Mouse (Mus musculus) liver, embryonic 16.5 days (tissue): ENCODE measurements at regions not wholly inside any gene's neighbourhood (a gene's known extent, or its start where the extent isn't known, plus 50 kb on each side); places are given as distances from the start of the nearest gene placed in this dataset.
"Not testable (repeated sequence)": the region's sequence is repeated elsewhere in the genome, so short reads cannot be mapped to it uniquely, and the experiment has no call there.

Experiments
- ATAC-seq: fragments of 200-750 bp; cut with Nextera tagmentation; 2 replicates; pipeline ENCODE4 v1.8.0; 2017; ENCODE audit warnings: low read depth, mild to moderate bottlenecking, moderate number of reproducible peaks, moderate library complexity
- H3K27ac ChIP-seq: fragments of 300-500 bp; sonication (generic); 2 replicates; pipeline ENCODE4 v1.5.1; 2014; ENCODE audit warnings: mild to moderate bottlenecking, low read length
- H3K27me3 ChIP-seq: fragments of 300-500 bp; sonication (generic); 2 replicates; pipeline ENCODE4 v1.6.1; 2014; ENCODE audit warnings: low read depth, low read length, mixed read lengths; ENCODE audit not compliant: control insufficient read depth, insufficient read depth
- H3K36me3 ChIP-seq: fragments of 300-500 bp; sonication (generic); 2 replicates; pipeline ENCODE4 v1.6.1; 2014; ENCODE audit warnings: mild to moderate bottlenecking; ENCODE audit not compliant: control insufficient read depth, insufficient read depth
- H3K4me1 ChIP-seq: fragments of 300-500 bp; sonication (generic); 2 replicates; pipeline ENCODE4 v1.6.1; 2014; ENCODE audit warnings: low read depth, low read length, mixed read lengths; ENCODE audit not compliant: control insufficient read depth
- H3K4me2 ChIP-seq: fragments of 300-500 bp; sonication (generic); 2 replicates; pipeline ENCODE4 v1.6.1; 2014; ENCODE audit warnings: low read depth, low read length, mixed read lengths
- H3K4me3 ChIP-seq: fragments of 300-500 bp; sonication (generic); 2 replicates; pipeline ENCODE4 v1.5.1; 2014; ENCODE audit warnings: low read depth, mild to moderate bottlenecking, low read length
- H3K9ac ChIP-seq: fragments of 300-500 bp; sonication (generic); 2 replicates; pipeline ENCODE4 v1.6.1; 2014; ENCODE audit warnings: low read depth, low read length
- H3K9me3 ChIP-seq: fragments of 300-500 bp; sonication (generic); replicated peaks from 2 replicates; pipeline ENCODE4 v1.6.1; 2016; ENCODE audit warnings: low read length; ENCODE audit not compliant: control insufficient read depth
- WGBS: fragments of 180-500 bp; shearing (Covaris S2); extraction: QIAGEN DNeasy Blood & Tissue Kit; methylation state at CpG from one replicate; pipeline ENCODE4 v1.1.7; 2014; ENCODE audit not compliant: insufficient replicate concordance; 5-methylcytosine and 5-hydroxymethylcytosine counted together

GRCm38 (mm10) chr12:29361236-29361635, 166.9 kb upstream of the Myt1l start:
- Histone ChIP-seq H3K9me3 (no peaks in the 10 kb centered on the region), H3K27me3 (no peaks in the 10 kb centered on the region), H3K4me1 (no peaks in the 10 kb centered on the region), H3K36me3 (no peaks in the 10 kb centered on the region), H3K27ac (no peak overlapping the region), H3K4me3 (no peak overlapping the region), H3K9ac (no peak overlapping the region), H3K4me2 (no peak overlapping the region)
- 59% methylated on average over 6 of the region's 6 CpGs for WGBS
- ATAC-seq = no peak

GRCm38 (mm10) chr12:29367741-29368106, 160.5 kb upstream of the Myt1l start:
- not testable (repeated sequence) for H3K27me3 ChIP-seq, H3K36me3 ChIP-seq, H3K4me2 ChIP-seq, ATAC-seq, H3K4me1 ChIP-seq, H3K4me3 ChIP-seq, H3K27ac ChIP-seq, H3K9ac ChIP-seq, H3K9me3 ChIP-seq
- WGBS = 31% methylated on average over 3 of the region's 3 CpGs

- H3K4me1 ChIP-seq = no peaks in the 10 kb centered on the region
- no peaks in the 10 kb centered on the region for H3K36me3 ChIP-seq
- H3K27ac ChIP-seq = no peak overlapping the region
- H3K4me2 ChIP-seq = no peak overlapping the region
- 28% methylated on average over 19 of the region's 19 CpGs for WGBS
- no peaks in the 10 kb centered on the region for H3K9me3 ChIP-seq
- H3K27me3 ChIP-seq = no peaks in the 10 kb centered on the region
- H3K9ac ChIP-seq = no peak overlapping the region
- no peak for ATAC-seq
- no peak overlapping the region for H3K4me3 ChIP-seq
Measured at GRCm38 (mm10) chr12:29368107-29368819, 159.9 kb upstream of the Myt1l start.

- no peak overlapping the region for H3K4me2 ChIP-seq
Measured at GRCm38 (mm10) chr12:29368820-29369175, 159.4 kb upstream of the Myt1l start.

DNA sequence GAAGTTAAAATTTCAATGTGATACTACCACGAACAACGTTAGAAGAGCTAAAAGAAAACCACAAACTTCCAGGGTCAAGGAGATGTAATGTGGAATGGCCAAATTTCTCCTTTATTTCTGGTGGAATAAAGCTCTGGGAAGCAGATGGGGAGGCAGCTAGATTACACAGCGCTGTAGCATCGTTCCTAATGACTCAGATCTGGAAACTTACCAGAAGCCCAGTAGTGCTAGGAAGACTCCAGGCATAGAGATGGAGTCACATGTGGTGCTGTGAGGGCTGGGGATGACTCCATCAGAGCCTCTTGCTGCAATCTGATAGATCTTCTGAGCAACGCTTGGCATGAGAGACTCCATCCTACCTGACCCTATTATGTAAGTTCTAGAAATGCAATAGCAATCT, 136.4 kb upstream of the Myt1l start:
- ATAC-seq = no peak
- Histone ChIP-seq H3K27ac (no peak overlapping the region), H3K4me2 (no peak overlapping the region), H3K4me3 (no peak overlapping the region), H3K27me3 (no peaks in the 10 kb centered on the region), H3K4me1 (no peaks in the 10 kb centered on the region), H3K9me3 (no peaks in the 10 kb centered on the region), H3K9ac (no peak overlapping the region), H3K36me3 (no peaks in the 10 kb centered on the region)
- WGBS = 62% methylated on average over 5 of the region's 5 CpGs

More at GRCm38 (mm10) chr12:29368820-29369175, 159.4 kb upstream of the Myt1l start:
- Histone ChIP-seq H3K27me3 (no peaks in the 10 kb centered on the region), H3K4me3 (no peak overlapping the region), H3K4me1 (no peaks in the 10 kb centered on the region), H3K9me3 (no peaks in the 10 kb centered on the region), H3K9ac (no peak overlapping the region), H3K36me3 (no peaks in the 10 kb centered on the region), H3K27ac (no peak overlapping the region)
- 24% methylated on average over 5 of the region's 5 CpGs for WGBS
- no peak for ATAC-seq

DNA sequence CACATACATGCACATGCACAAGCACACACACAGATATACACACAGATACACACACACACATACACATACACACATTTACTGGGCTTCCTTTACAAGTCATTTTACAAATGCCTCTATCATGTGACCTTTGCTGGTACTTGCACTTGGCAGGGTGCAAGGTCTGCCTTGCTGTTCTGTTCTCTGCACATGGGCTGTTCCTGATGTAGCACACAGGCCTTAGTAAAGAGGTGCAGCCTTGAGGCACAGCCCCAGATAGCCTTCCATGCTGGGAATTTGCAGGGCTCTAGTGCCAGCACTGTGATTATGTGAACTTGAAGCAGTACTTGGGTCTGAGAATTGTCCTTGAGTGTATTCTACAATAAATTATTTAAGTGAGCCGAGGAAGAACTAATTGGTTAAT, 133.9 kb upstream of the Myt1l start:
- no peak for ATAC-seq
- no peak overlapping the region for H3K9ac ChIP-seq
- WGBS = 42% methylated on average over 1 of the region's 1 CpGs

GRCm38 (mm10) chr12:29394881-29395280, 133.3 kb upstream of the Myt1l start:
- 53% methylated on average over 6 of the region's 6 CpGs for WGBS
- H3K9ac ChIP-seq = no peak overlapping the region

More for the DNA sequence above, 133.9 kb upstream of the Myt1l start:
- Histone ChIP-seq H3K4me3 (no peak overlapping the region), H3K27me3 (no peaks in the 10 kb centered on the region), H3K9me3 (no peaks in the 10 kb centered on the region), H3K36me3 (no peaks in the 10 kb centered on the region), H3K4me1 (no peaks in the 10 kb centered on the region), H3K27ac (no peak overlapping the region), H3K4me2 (no peak overlapping the region)

GRCm38 (mm10) chr12:29395401-29395982, 132.7 kb upstream of the Myt1l start:
- Histone ChIP-seq H3K4me1 (no peaks in the 10 kb centered on the region), H3K9ac (no peak overlapping the region), H3K36me3 (no peaks in the 10 kb centered on the region), H3K27me3 (no peaks in the 10 kb centered on the region), H3K4me2 (no peak overlapping the region), H3K27ac (no peak overlapping the region), H3K4me3 (no peak overlapping the region), H3K9me3 (no peaks in the 10 kb centered on the region)
- 72% methylated on average over 14 of the region's 14 CpGs for WGBS
- ATAC-seq = no peak

More at GRCm38 (mm10) chr12:29394881-29395280, 133.3 kb upstream of the Myt1l start:
- no peak for ATAC-seq
- Histone ChIP-seq H3K4me1 (no peaks in the 10 kb centered on the region), H3K36me3 (no peaks in the 10 kb centered on the region), H3K4me2 (no peak overlapping the region), H3K27ac (no peak overlapping the region), H3K9me3 (no peaks in the 10 kb centered on the region), H3K27me3 (no peaks in the 10 kb centered on the region), H3K4me3 (no peak overlapping the region)

- Histone ChIP-seq H3K4me2 (no peak overlapping the region), H3K9ac (no peak overlapping the region), H3K9me3 (no peaks in the 10 kb centered on the region), H3K36me3 (no peaks in the 10 kb centered on the region), H3K4me1 (no peaks in the 10 kb centered on the region), H3K4me3 (no peak overlapping the region), H3K27ac (no peak overlapping the region), H3K27me3 (no peaks in the 10 kb centered on the region)
- no peak for ATAC-seq
- 15% methylated on average over 1 of the region's 1 CpGs for WGBS
Measured at GRCm38 (mm10) chr12:29404434-29404833, 123.8 kb upstream of the Myt1l start.
